ENCODE assay signal across 8 mouse cellular contexts in genomic region chr8:122284659-122285261, GRCm38 (mm10). TPM values are rescaled to one million over a fixed set of nuclear protein-coding genes. Genes with fewer than 3 reads are reported as not detected.
A peak's percentile ranks its signal among the peaks of the same experiment; 100 is the strongest.
DNase-seq lines count a peak whose midpoint lies in the region; ATAC-seq and TF ChIP-seq lines count a peak whose summit lies in the region.

No protein-coding gene starts in this region.

- H3K9ac ChIP-seq in heart, embryonic 16.5 days (ENCODE audit: low read length) = peak overlapping the region; percentile 81
- H3K9ac ChIP-seq in liver, embryonic 12.5 days = peak overlapping the region; percentile 98
- H3K9ac ChIP-seq in neural tube, embryonic 12.5 days = peak overlapping the region; percentile 75; the same call in 1 of the 2 replicates

- intact Hi-C loops in heart, postnatal 10 days (cut with DNase I) = loop anchor here (2.0 kb wide), 1 partner anchor 28 kb away; no protein-coding TSS in a partner anchor

- DNase-seq in heart, embryonic 10.5 days (ENCODE audit: low spot score) = peak; percentile 83
- no peak for DNase-seq in heart, postnatal 10 days
- peak; percentile 54 for DNase-seq in brain, embryonic 14.5 days (ENCODE audit: low read depth)
- no peak for DNase-seq in gastrocnemius, postnatal 10 days
- no peak for DNase-seq in frontal cortex, postnatal 14 days (ENCODE audit: low spot score in 2 of 2)

- H3K27ac ChIP-seq in heart, embryonic 10.5 days = peak overlapping the region; percentile 95
- H3K27ac ChIP-seq in heart, embryonic 16.5 days (ENCODE audit: low read length) = peak overlapping the region; percentile 84
- H3K27ac ChIP-seq in liver, embryonic 12.5 days = peak overlapping the region; percentile 97
- H3K27ac ChIP-seq in neural tube, embryonic 12.5 days = 0 out of 2 replicates have a peak overlapping the region, but pooled peaks have one; percentile 20

- peaks cover 15% of the 10 kb centered on the region for H3K36me3 ChIP-seq in heart, embryonic 10.5 days
- H3K36me3 ChIP-seq in heart, embryonic 16.5 days (ENCODE audit: control insufficient read depth, insufficient read depth) = no peaks in the 10 kb centered on the region
- H3K36me3 ChIP-seq in liver, embryonic 12.5 days = peaks cover 51% of the 10 kb centered on the region
- no peaks in the 10 kb centered on the region for H3K36me3 ChIP-seq in neural tube, embryonic 12.5 days

- 4% methylated on average over 21 of the region's 21 CpGs for WGBS in heart, embryonic 10.5 days
- 14% methylated on average over 21 of the region's 21 CpGs for WGBS in heart, embryonic 16.5 days
- WGBS in liver, embryonic 12.5 days (ENCODE audit: insufficient replicate concordance) = under 1% methylated on average over 21 of the region's 21 CpGs
- 5% methylated on average over 21 of the region's 21 CpGs for WGBS in neural tube, embryonic 12.5 days

- 0 out of 2 replicates have a peak, but pooled peaks cover 11% of the 10 kb centered on the region for H3K27me3 ChIP-seq in heart, embryonic 10.5 days (ENCODE audit: insufficient read depth, poor library complexity, severe bottlenecking)
- no peaks in the 10 kb centered on the region for H3K27me3 ChIP-seq in heart, embryonic 16.5 days (ENCODE audit: control insufficient read depth, insufficient read depth, low read length)
- H3K27me3 ChIP-seq in liver, embryonic 12.5 days (replicated peaks) = no peaks in the 10 kb centered on the region
- H3K27me3 ChIP-seq in neural tube, embryonic 12.5 days (replicated peaks) = peaks cover 40% of the 10 kb centered on the region

- H3K4me2 ChIP-seq in heart, embryonic 16.5 days (ENCODE audit: low read depth, low read length) = peak overlapping the region; percentile 96
- H3K4me2 ChIP-seq in liver, embryonic 12.5 days = peak overlapping the region; percentile 97
- H3K4me2 ChIP-seq in neural tube, embryonic 12.5 days (replicated peaks) = peak overlapping the region; percentile 94

- TF ChIP-seq CTCF in brain, embryonic 14.5 days (IDR thresholded peaks at IDR 0.05; ENCODE audit: borderline replicate concordance, extremely low read depth, insufficient read depth, insufficient read length) = no peak

- no peak for ATAC-seq in heart, embryonic 16.5 days (replicated peaks; ENCODE audit: extremely low read depth, insufficient read depth, low FRiP score)
- no peak for ATAC-seq in liver, embryonic 12.5 days
- ATAC-seq in neural tube, embryonic 12.5 days (ENCODE audit: low FRiP score, low read depth) = no peak

- TF ChIP-seq POLR2A in brain, embryonic 14.5 days (IDR thresholded peaks at IDR 0.05; ENCODE audit: borderline replicate concordance, extremely low read depth, insufficient read depth, insufficient read length, poor library complexity, severe bottlenecking) = no peak

- H3K9me3 ChIP-seq in heart, embryonic 10.5 days = no peaks in the 10 kb centered on the region
- no peaks in the 10 kb centered on the region for H3K9me3 ChIP-seq in heart, embryonic 16.5 days (replicated peaks; ENCODE audit: control insufficient read depth, low read length)
- no peaks in the 10 kb centered on the region for H3K9me3 ChIP-seq in liver, embryonic 12.5 days (replicated peaks)
- no peaks in the 10 kb centered on the region for H3K9me3 ChIP-seq in neural tube, embryonic 12.5 days

- H3K4me3 ChIP-seq in heart, embryonic 10.5 days = peak overlapping the region; percentile 95
- peak overlapping the region; percentile 67 for H3K4me3 ChIP-seq in heart, embryonic 16.5 days (ENCODE audit: low read length)
- H3K4me3 ChIP-seq in liver, embryonic 12.5 days = peak overlapping the region; percentile 96
- peak overlapping the region; percentile 63 for H3K4me3 ChIP-seq in neural tube, embryonic 12.5 days

- H3K4me1 ChIP-seq in heart, embryonic 10.5 days = peaks cover 85% of the 10 kb centered on the region
- peaks cover 50% of the 10 kb centered on the region for H3K4me1 ChIP-seq in heart, embryonic 16.5 days (ENCODE audit: control insufficient read depth, insufficient read depth, low read length)
- peaks cover 70% of the 10 kb centered on the region for H3K4me1 ChIP-seq in liver, embryonic 12.5 days
- peaks cover 39% of the 10 kb centered on the region for H3K4me1 ChIP-seq in neural tube, embryonic 12.5 days

RNA-seq across cellular contexts. Expression of gene Zfpm1, which starts 2.8 kb away (rescaled TPM):
- 5.7 and 12.8 TPM in 2 replicates for polyA plus RNA-seq in heart, embryonic 10.5 days (2016; fragmentation: Nextera tagmentation; extraction: Ambion mirVana)
- total RNA-seq in heart, postnatal 10 days (2021) = 10 to 100 TPM; 35.3 to 38.0 TPM
- 8.1 and 16.9 TPM in 2 replicates for polyA plus RNA-seq in brain, embryonic 14.5 days (2012; rRNA removed)
- polyA plus RNA-seq in heart, embryonic 16.5 days (2015; fragmentation: Nextera tagmentation; extraction: Ambion mirVana) = 2.9 and 3.1 TPM in 2 replicates
- polyA plus RNA-seq in liver, embryonic 12.5 days (2016; fragmentation: Nextera tagmentation; extraction: Ambion mirVana) = 27.6 and 28.4 TPM in 2 replicates
- 2.2 and 2.3 TPM in 2 replicates for polyA plus RNA-seq in neural tube, embryonic 12.5 days (2016; fragmentation: Nextera tagmentation; extraction: Ambion mirVana)
- 10 to 100 TPM; 10.6 to 12.8 TPM for total RNA-seq in gastrocnemius, postnatal 10 days (2021)

Comparison
In these comparisons a context has a peak if more than half of its experiments do, and no peak if none do; other contexts are left out.
1. DNase-seq: peak in heart, embryonic 10.5 days (single experiment) and brain, embryonic 14.5 days (single experiment); none in heart, postnatal 10 days (0 of 2), gastrocnemius, postnatal 10 days (single experiment) and frontal cortex, postnatal 14 days (0 of 2).
2. H3K27ac ChIP-seq: peak in every context shown above with its lines; median percentile 97 in liver, embryonic 12.5 days; 95 in heart, embryonic 10.5 days; 84 in heart, embryonic 16.5 days; 20 in neural tube, embryonic 12.5 days.
3. Peak in every context shown above with its lines, with median percentiles within 50 percentile points of each other: H3K4me3 ChIP-seq, H3K4me2 ChIP-seq and H3K9ac ChIP-seq.